Mouse (Mus musculus) forebrain, embryonic 14.5 days (tissue): ENCODE measurements around the gene Cdh4. TPM values are rescaled to one million over a fixed set of nuclear protein-coding genes. Genes with fewer than 3 reads are reported as not detected.

Experiments used
- ATAC-seq: fragments of 200-750 bp; cut with Nextera tagmentation; 2 replicates; pipeline ENCODE4 v1.8.0; 2017; ENCODE audit warnings: mild to moderate bottlenecking, moderate library complexity
- DNase-seq: peaks from one replicate; pipeline ENCODE4 v3.0.0-alpha.2; 2015; ENCODE audit warnings: low spot score
- H3K27ac ChIP-seq: fragments of 300-500 bp; sonication (generic); 2 replicates; pipeline ENCODE4 v1.5.1; 2014; ENCODE audit warnings: low read depth, mild to moderate bottlenecking, control low read depth, low read length, moderate library complexity
- H3K27me3 ChIP-seq: fragments of 300-500 bp; sonication (generic); replicated peaks from 2 replicates; pipeline ENCODE4 v1.6.1; 2014; ENCODE audit warnings: low read length, control low read depth, mixed read lengths; ENCODE audit not compliant: control insufficient read depth, insufficient read depth
- H3K36me3 ChIP-seq: fragments of 300-500 bp; sonication (generic); 2 replicates; pipeline ENCODE4 v1.6.1; 2014; ENCODE audit warnings: low read length, control low read depth; ENCODE audit not compliant: control insufficient read depth, insufficient read depth
- H3K4me1 ChIP-seq: fragments of 300-500 bp; sonication (generic); 2 replicates; pipeline ENCODE4 v1.6.1; 2014; ENCODE audit warnings: antibody characterized with exemption, low read length, control low read depth; ENCODE audit not compliant: control insufficient read depth, insufficient read depth
- H3K4me2 ChIP-seq: fragments of 300-500 bp; sonication (generic); 2 replicates; pipeline ENCODE4 v1.6.1; 2014; ENCODE audit warnings: mild to moderate bottlenecking, control low read depth, low read length
- H3K4me3 ChIP-seq: fragments of 300-500 bp; sonication (generic); 2 replicates; pipeline ENCODE4 v1.5.1; 2014; ENCODE audit warnings: low read depth, low read length, control low read depth
- H3K9ac ChIP-seq: fragments of 300-500 bp; sonication (generic); 2 replicates; pipeline ENCODE4 v1.6.1; 2014; ENCODE audit warnings: mild to moderate bottlenecking, low read length, control low read depth, moderate library complexity
- H3K9me3 ChIP-seq: fragments of 300-500 bp; sonication (generic); replicated peaks from 2 replicates; pipeline ENCODE4 v1.6.1; 2016; ENCODE audit warnings: low read length, control low read depth, mixed read lengths; ENCODE audit not compliant: control insufficient read depth
- WGBS: fragments of 180-500 bp; shearing (Covaris S2); extraction: QIAGEN DNeasy Blood & Tissue Kit; methylation state at CpG from one replicate; pipeline ENCODE4 v1.1.7; 2014; 5-methylcytosine and 5-hydroxymethylcytosine counted together
- polyA plus RNA-seq: library from polyadenylated mRNA; unstranded; fragments of >200 nt; fragmentation: Nextera tagmentation; extraction: Ambion mirVana; gene quantifications from 2 replicates; pipeline ENCODE4 v1.2.1, GENCODE M21; 2014

Cdh4 gene
- polyA plus RNA-seq, 1 experiment from 2014 or later = 35.0 TPM

- peaks cover 29% of the 10 kb centered on the region for H3K4me1 ChIP-seq
- WGBS = 97% methylated on average over 8 of the region's 8 CpGs
- H3K9ac ChIP-seq = no peak overlapping the region
- DNase-seq = no peak
- H3K36me3 ChIP-seq = no peaks in the 10 kb centered on the region
- no peaks in the 10 kb centered on the region for H3K27me3 ChIP-seq
- H3K9me3 ChIP-seq = no peaks in the 10 kb centered on the region
- H3K27ac ChIP-seq = no peak overlapping the region
- no peak overlapping the region for H3K4me2 ChIP-seq
- H3K4me3 ChIP-seq = no peak overlapping the region
- ATAC-seq = no peak
These were observed 125.7 kb downstream of the Cdh4 start for GRCm38 (mm10) chr2:179567886-179568285.

GRCm38 (mm10) chr2:179569171-179569570 is 126.9 kb downstream of the Cdh4 start:
- ATAC-seq (no peak), DNase-seq (no peak)
- Histone ChIP-seq H3K9ac (no peak overlapping the region), H3K27me3 (no peaks in the 10 kb centered on the region), H3K4me3 (no peak overlapping the region), H3K4me2 (no peak overlapping the region), H3K4me1 (peaks cover 34% of the 10 kb centered on the region), H3K27ac (peak overlapping the region; percentile 44; the same call in 1 of the 2 replicates), H3K9me3 (no peaks in the 10 kb centered on the region), H3K36me3 (no peaks in the 10 kb centered on the region)
- 31% methylated on average over 10 of the region's 10 CpGs for WGBS

GRCm38 (mm10) chr2:179571175-179571769 is 129.0 kb downstream of the Cdh4 start:
- peaks cover 29% of the 10 kb centered on the region for H3K4me1 ChIP-seq
- H3K4me2 ChIP-seq = no peak overlapping the region
- no peak overlapping the region for H3K4me3 ChIP-seq
- no peaks in the 10 kb centered on the region for H3K36me3 ChIP-seq
- no peaks in the 10 kb centered on the region for H3K27me3 ChIP-seq
- H3K9ac ChIP-seq = no peak overlapping the region
- DNase-seq (peak; percentile 73), ATAC-seq (peak; percentile 82)
- WGBS = 12% methylated on average over 6 of the region's 6 CpGs
- H3K9me3 ChIP-seq = no peaks in the 10 kb centered on the region
- no peak overlapping the region for H3K27ac ChIP-seq

- no peak for DNase-seq
- Histone ChIP-seq H3K4me2 (no peak overlapping the region), H3K27me3 (no peaks in the 10 kb centered on the region), H3K9ac (no peak overlapping the region), H3K36me3 (no peaks in the 10 kb centered on the region), H3K4me1 (peaks cover 29% of the 10 kb centered on the region), H3K9me3 (no peaks in the 10 kb centered on the region), H3K27ac (no peak overlapping the region), H3K4me3 (no peak overlapping the region)
- ATAC-seq = no peak
- 53% methylated on average over 11 of the region's 11 CpGs for WGBS
These were observed 131.1 kb downstream of the Cdh4 start for GRCm38 (mm10) chr2:179573331-179573730.

- Histone ChIP-seq H3K4me2 (no peak overlapping the region), H3K4me1 (peaks cover 29% of the 10 kb centered on the region), H3K9me3 (no peaks in the 10 kb centered on the region), H3K27me3 (no peaks in the 10 kb centered on the region), H3K4me3 (no peak overlapping the region), H3K27ac (no peak overlapping the region), H3K9ac (no peak overlapping the region), H3K36me3 (no peaks in the 10 kb centered on the region)
- no peak for ATAC-seq
- WGBS = 69% methylated on average over 6 of the region's 6 CpGs
- no peak for DNase-seq
These were observed 131.6 kb downstream of the Cdh4 start for GRCm38 (mm10) chr2:179573786-179574185.

GRCm38 (mm10) chr2:179575585-179575984 is 133.4 kb downstream of the Cdh4 start:
- H3K9me3 ChIP-seq = no peaks in the 10 kb centered on the region
- no peak overlapping the region for H3K4me2 ChIP-seq
- no peak overlapping the region for H3K27ac ChIP-seq
- WGBS = 92% methylated on average over 7 of the region's 7 CpGs
- H3K4me1 ChIP-seq = peaks cover 27% of the 10 kb centered on the region
- no peak for DNase-seq
- H3K36me3 ChIP-seq = no peaks in the 10 kb centered on the region
- no peak overlapping the region for H3K9ac ChIP-seq
- no peak overlapping the region for H3K4me3 ChIP-seq
- ATAC-seq = no peak
- H3K27me3 ChIP-seq = no peaks in the 10 kb centered on the region

- WGBS = 75% methylated on average over 1 of the region's 1 CpGs
- Histone ChIP-seq H3K9ac (no peak overlapping the region), H3K27ac (no peak overlapping the region), H3K4me1 (peaks cover 25% of the 10 kb centered on the region), H3K4me3 (no peak overlapping the region), H3K4me2 (no peak overlapping the region), H3K36me3 (no peaks in the 10 kb centered on the region), H3K27me3 (no peaks in the 10 kb centered on the region), H3K9me3 (no peaks in the 10 kb centered on the region)
- DNase-seq (no peak), ATAC-seq (no peak)
These were observed 134.0 kb downstream of the Cdh4 start for GRCm38 (mm10) chr2:179576221-179576620.

- no peak overlapping the region for H3K4me2 ChIP-seq
- no peaks in the 10 kb centered on the region for H3K36me3 ChIP-seq
- H3K4me3 ChIP-seq = no peak overlapping the region
- 82% methylated on average over 3 of the region's 3 CpGs for WGBS
- no peak for DNase-seq
- H3K27me3 ChIP-seq = no peaks in the 10 kb centered on the region
- H3K9me3 ChIP-seq = no peaks in the 10 kb centered on the region
- peaks cover 22% of the 10 kb centered on the region for H3K4me1 ChIP-seq
- H3K9ac ChIP-seq = no peak overlapping the region
- ATAC-seq = no peak
- H3K27ac ChIP-seq = no peak overlapping the region
These were observed 136.1 kb downstream of the Cdh4 start for GRCm38 (mm10) chr2:179578329-179578728.

GRCm38 (mm10) chr2:179578842-179579241 is 136.6 kb downstream of the Cdh4 start:
- Histone ChIP-seq H3K27me3 (no peaks in the 10 kb centered on the region), H3K4me1 (peaks cover 22% of the 10 kb centered on the region), H3K9ac (no peak overlapping the region), H3K9me3 (no peaks in the 10 kb centered on the region), H3K27ac (no peak overlapping the region), H3K36me3 (no peaks in the 10 kb centered on the region), H3K4me2 (no peak overlapping the region), H3K4me3 (no peak overlapping the region)
- ATAC-seq = no peak
- DNase-seq = peak; percentile 41
- 25% methylated on average over 11 of the region's 11 CpGs for WGBS
